Mouse (Mus musculus): ENCODE measurements around the gene Palb2.
A peak's percentile ranks its signal among the peaks of the same experiment; 100 is the strongest.
"Not testable (repeated sequence)": the region's sequence is repeated elsewhere in the genome, so short reads cannot be mapped to it uniquely, and the experiment has no call there.

The Palb2 gene

GRCm38 (mm10) chr7:122132497-122133337, at the start of gene Palb2, which contains the start of gene Dctn5:
TSS of gene Palb2 (minus strand) at chr7:122132985.
TSS of gene Dctn5 (plus strand) at chr7:122133041.
- DNase-seq, result peak; percentile 100

GRCm38 (mm10) chr7:122180720-122181119, 47.9 kb upstream of the Palb2 start:
- DNase-seq, result peak; percentile 85

- DNase-seq, result no peak
Observed at GRCm38 (mm10) chr7:122171613-122172012, 38.8 kb upstream of the Palb2 start.

GRCm38 (mm10) chr7:122170705-122171104, 37.9 kb upstream of the Palb2 start:
- no peak for DNase-seq

- peak; percentile 70 for DNase-seq
Observed at GRCm38 (mm10) chr7:122167203-122167602, 34.4 kb upstream of the Palb2 start.

- DNase-seq, result no peak
Observed at GRCm38 (mm10) chr7:122163766-122164165, 31.0 kb upstream of the Palb2 start.

GRCm38 (mm10) chr7:122160037-122160436, 27.3 kb upstream of the Palb2 start:
- no peak for DNase-seq

- DNase-seq, result peak; percentile 98
Observed at GRCm38 (mm10) chr7:122158915-122159902, 26.4 kb upstream of the Palb2 start, which contains the start of gene Plk1. TSS of gene Plk1 (plus strand) at chr7:122159439.

- DNase-seq, result peak; percentile 55
Observed at GRCm38 (mm10) chr7:122158488-122158887, 25.7 kb upstream of the Palb2 start.

GRCm38 (mm10) chr7:122152473-122152872, 19.7 kb upstream of the Palb2 start:
- DNase-seq, result peak; percentile 79

GRCm38 (mm10) chr7:122140991-122141390, 8.2 kb upstream of the Palb2 start:
- no peak for DNase-seq

GRCm38 (mm10) chr7:122138190-122138589, 5.4 kb upstream of the Palb2 start:
- no peak for DNase-seq

GRCm38 (mm10) chr7:122137071-122137470, 4.3 kb upstream of the Palb2 start:
- no peak for DNase-seq

- DNase-seq, result no peak
Observed at GRCm38 (mm10) chr7:122135070-122135469, 2.3 kb upstream of the Palb2 start.

GRCm38 (mm10) chr7:122133338-122133625, 497 bp upstream of the Palb2 start:
- no peak for DNase-seq

- DNase-seq, result no peak
Observed at GRCm38 (mm10) chr7:122131834-122132233, 951 bp downstream of the Palb2 start.

- DNase-seq, result no peak
Observed at GRCm38 (mm10) chr7:122126946-122127345, 5.8 kb downstream of the Palb2 start.

GRCm38 (mm10) chr7:122125636-122126035, 7.1 kb downstream of the Palb2 start:
- DNase-seq, result no peak

- no peak for DNase-seq
Observed at GRCm38 (mm10) chr7:122123518-122123917, 9.3 kb downstream of the Palb2 start.

GRCm38 (mm10) chr7:122108206-122108605, 24.6 kb downstream of the Palb2 start:
- no peak for DNase-seq

- DNase-seq, result peak; percentile 99
Observed at GRCm38 (mm10) chr7:122101747-122102244, 31.0 kb downstream of the Palb2 start, which contains the start of gene Ndufab1. TSS of gene Ndufab1 (minus strand) at chr7:122101886.

GRCm38 (mm10) chr7:122101014-122101746, 31.6 kb downstream of the Palb2 start:
- not testable (repeated sequence) for DNase-seq

Data from heart, adult 11 months (tissue).